Mouse (Mus musculus): ENCODE results near the gene Ptprg. TPM values are rescaled to one million over a fixed set of nuclear protein-coding genes. Genes with fewer than 3 reads are reported as not detected.

The Ptprg gene
- total and polyA plus RNA-seq, 3 experiments: not detected

- Histone ChIP-seq H3K9me3 (replicated peaks; ENCODE audit: insufficient read depth, low read length) (no peaks in the 10 kb centered on the region), H3K4me1 (ENCODE audit: control insufficient read depth in 1 of 2, insufficient read depth in 2 of 2, low read length in 2 of 2) (no peaks in the 10 kb centered on the region), H3K9ac (ENCODE audit: control insufficient read depth, low read depth, low read length, poor library complexity, severe bottlenecking) (no peak overlapping the region), H3K4me3 (ENCODE audit: control insufficient read depth in 1 of 2, insufficient read depth in 1 of 2, low read depth in 2 of 2, low read length in 2 of 2) (no peak overlapping the region), H3K27me3 (ENCODE audit: control insufficient read depth in 1 of 2, insufficient read depth in 2 of 2, low read length in 2 of 2) (no peaks in the 10 kb centered on the region), H3K36me3 (ENCODE audit: control insufficient read depth in 1 of 2, insufficient read depth in 2 of 2, low read length in 2 of 2) (no peaks in the 10 kb centered on the region), H3K79me2 (ENCODE audit: control insufficient read depth, insufficient read depth, low read length, poor library complexity) (no peaks in the 10 kb centered on the region), H3K27ac (ENCODE audit: control insufficient read depth, low read depth, low read length) (no peak overlapping the region)
- no peak for DNase-seq (ENCODE audit: low read depth, low spot score)
- no peak for TF ChIP-seq MXI1 (IDR thresholded peaks at IDR 0.05; ENCODE audit: low read depth, low read length)
- no peak for TF ChIP-seq CHD2 (IDR thresholded peaks at IDR 0.05; ENCODE audit: low read length)
- no peak for TF ChIP-seq USF2 (IDR thresholded peaks at IDR 0.05; ENCODE audit: borderline replicate concordance in 1 of 2, insufficient read depth in 1 of 2, low read depth in 1 of 2, low read length in 2 of 2)
- TF ChIP-seq TAL1 (IDR thresholded peaks at IDR 0.05; ENCODE audit: low read length): no peak
- no peak for TF ChIP-seq MYB (IDR thresholded peaks at IDR 0.05; ENCODE audit: low read depth, low read length)
- TF ChIP-seq NELFE (IDR thresholded peaks at IDR 0.05; ENCODE audit: low read depth, low read length): no peak
- no peak for TF ChIP-seq POLR2AphosphoS2 (IDR thresholded peaks at IDR 0.05; ENCODE audit: low read length)
Measured at GRCm38 (mm10) chr14:12218544-12219150, 665.3 kb downstream of the Ptprg start.

GRCm38 (mm10) chr14:12219877-12220276, 666.5 kb downstream of the Ptprg start:
- no peaks in the 10 kb centered on the region for H3K27me3 ChIP-seq (ENCODE audit: control insufficient read depth in 1 of 2, insufficient read depth in 2 of 2, low read length in 2 of 2)
- no peak overlapping the region for H3K27ac ChIP-seq (ENCODE audit: control insufficient read depth, low read depth, low read length)
- no peak overlapping the region for H3K9ac ChIP-seq (ENCODE audit: control insufficient read depth, low read depth, low read length, poor library complexity, severe bottlenecking)
- H3K4me3 ChIP-seq (ENCODE audit: control insufficient read depth in 1 of 2, insufficient read depth in 1 of 2, low read depth in 2 of 2, low read length in 2 of 2): no peak overlapping the region
- H3K79me2 ChIP-seq (ENCODE audit: control insufficient read depth, insufficient read depth, low read length, poor library complexity): no peaks in the 10 kb centered on the region
- no peak for TF ChIP-seq MEF2A (IDR thresholded peaks at IDR 0.05; ENCODE audit: extremely low read depth, insufficient replicate concordance, low read depth, low read length, poor library complexity, severe bottlenecking)
- no peak for TF ChIP-seq NRF1 (IDR thresholded peaks at IDR 0.05; ENCODE audit: insufficient read depth, low read depth, low read length, poor library complexity, severe bottlenecking)
- TF ChIP-seq CHD2 (IDR thresholded peaks at IDR 0.05; ENCODE audit: low read length): no peak
- no peaks in the 10 kb centered on the region for H3K4me1 ChIP-seq (ENCODE audit: control insufficient read depth in 1 of 2, insufficient read depth in 2 of 2, low read length in 2 of 2)
- no peaks in the 10 kb centered on the region for H3K36me3 ChIP-seq (ENCODE audit: control insufficient read depth in 1 of 2, insufficient read depth in 2 of 2, low read length in 2 of 2)
- no peak for DNase-seq (ENCODE audit: low read depth, low spot score)
- no peaks in the 10 kb centered on the region for H3K9me3 ChIP-seq (replicated peaks; ENCODE audit: insufficient read depth, low read length)

GRCm38 (mm10) chr14:12220540-12220939, 667.2 kb downstream of the Ptprg start:
- no peak for TF ChIP-seq MAX (IDR thresholded peaks at IDR 0.05; ENCODE audit: low read length)

More at GRCm38 (mm10) chr14:12220540-12220939, 667.2 kb downstream of the Ptprg start:
- Histone ChIP-seq H3K9ac (ENCODE audit: control insufficient read depth, low read depth, low read length, poor library complexity, severe bottlenecking) (no peak overlapping the region), H3K79me2 (ENCODE audit: control insufficient read depth, insufficient read depth, low read length, poor library complexity) (no peaks in the 10 kb centered on the region), H3K27me3 (ENCODE audit: control insufficient read depth in 1 of 2, insufficient read depth in 2 of 2, low read length in 2 of 2) (no peaks in the 10 kb centered on the region), H3K4me3 (ENCODE audit: control insufficient read depth in 1 of 2, insufficient read depth in 1 of 2, low read depth in 2 of 2, low read length in 2 of 2) (no peak overlapping the region), H3K27ac (ENCODE audit: control insufficient read depth, low read depth, low read length) (no peak overlapping the region), H3K9me3 (replicated peaks; ENCODE audit: insufficient read depth, low read length) (no peaks in the 10 kb centered on the region), H3K4me1 (ENCODE audit: control insufficient read depth in 1 of 2, insufficient read depth in 2 of 2, low read length in 2 of 2) (no peaks in the 10 kb centered on the region), H3K36me3 (ENCODE audit: control insufficient read depth in 1 of 2, insufficient read depth in 2 of 2, low read length in 2 of 2) (no peaks in the 10 kb centered on the region)
- DNase-seq (ENCODE audit: low read depth, low spot score): no peak
